Mouse (Mus musculus) activated CD4-positive, CD25-positive, alpha-beta regulatory T cell, adult 4 months (primary cell): ENCODE measurements around the gene Ifi27l2a. TPM values are rescaled to one million over a fixed set of nuclear protein-coding genes. Genes with fewer than 3 reads are reported as not detected.
"Not testable (repeated sequence)": the region's sequence is repeated elsewhere in the genome, so short reads cannot be mapped to it uniquely, and the experiment has no call there.

Experiments used
- ATAC-seq: one replicate; pipeline ENCODE4 v1.8.0; 2017
- polyA plus RNA-seq, 2 experiments: library from polyadenylated mRNA; unstranded; fragments of 100-300 nt; shearing (Covaris generic); gene quantifications; one replicate each; pipeline ENCODE4 v1.2.1; 2017

Ifi27l2a gene
- polyA plus RNA-seq = 1,000 to 10,000 TPM; 1,686 to 1,965 TPM

GRCm38 (mm10) chr12:103443524-103443923, at the start of gene Ifi27l2a:
Ifi27l2a (minus strand) TSS chr12:103443680.
- peak; percentile 94 for ATAC-seq

GRCm38 (mm10) chr12:103492767-103493166, 49.3 kb upstream of the Ifi27l2a start:
- peak; percentile 65 for ATAC-seq

GRCm38 (mm10) chr12:103491091-103491730, 47.7 kb upstream of the Ifi27l2a start:
- ATAC-seq = no peak

- ATAC-seq = no peak
Observed at GRCm38 (mm10) chr12:103487750-103488149, 44.3 kb upstream of the Ifi27l2a start.

GRCm38 (mm10) chr12:103487276-103487675, 43.8 kb upstream of the Ifi27l2a start:
- ATAC-seq = no peak

GRCm38 (mm10) chr12:103486726-103487125, 43.2 kb upstream of the Ifi27l2a start:
- ATAC-seq = no peak

- ATAC-seq = not testable (repeated sequence)
Observed at GRCm38 (mm10) chr12:103484200-103484972, 40.9 kb upstream of the Ifi27l2a start.

GRCm38 (mm10) chr12:103482781-103483180, 39.3 kb upstream of the Ifi27l2a start:
- no peak for ATAC-seq

GRCm38 (mm10) chr12:103481671-103482070, 38.2 kb upstream of the Ifi27l2a start:
- ATAC-seq = no peak

- ATAC-seq = no peak
Observed at GRCm38 (mm10) chr12:103477461-103478015, 34.1 kb upstream of the Ifi27l2a start.

- ATAC-seq = no peak
Observed at GRCm38 (mm10) chr12:103476779-103477389, 33.4 kb upstream of the Ifi27l2a start.

- no peak for ATAC-seq
Observed at GRCm38 (mm10) chr12:103474481-103474880, 31.0 kb upstream of the Ifi27l2a start.

- no peak for ATAC-seq
Observed at GRCm38 (mm10) chr12:103457140-103457539, 13.7 kb upstream of the Ifi27l2a start, which contains the start of gene Ifi27l2b. Ifi27l2b (minus strand) TSS chr12:103457223.

- not testable (repeated sequence) for ATAC-seq
Observed at GRCm38 (mm10) chr12:103456727-103457126, 13.2 kb upstream of the Ifi27l2a start.

- no peak for ATAC-seq
Observed at GRCm38 (mm10) chr12:103453361-103453760, 9.9 kb upstream of the Ifi27l2a start.

GRCm38 (mm10) chr12:103445060-103445459, 1.6 kb upstream of the Ifi27l2a start:
- ATAC-seq = no peak

- not testable (repeated sequence) for ATAC-seq
Observed at GRCm38 (mm10) chr12:103444261-103444660, 781 bp upstream of the Ifi27l2a start.

- ATAC-seq = no peak
Observed at GRCm38 (mm10) chr12:103437601-103438000, 5.9 kb downstream of the Ifi27l2a start.

GRCm38 (mm10) chr12:103434861-103435260, 8.6 kb downstream of the Ifi27l2a start:
- no peak for ATAC-seq

GRCm38 (mm10) chr12:103433986-103434731, 9.3 kb downstream of the Ifi27l2a start, which contains the start of gene Ifi27:
Ifi27 (plus strand) TSS chr12:103434211.
- ATAC-seq = peak; percentile 99

- ATAC-seq = no peak
Observed at GRCm38 (mm10) chr12:103433430-103433829, 10.1 kb downstream of the Ifi27l2a start.

GRCm38 (mm10) chr12:103426710-103427109, 16.8 kb downstream of the Ifi27l2a start:
- ATAC-seq = no peak
